Mouse (Mus musculus) megakaryocyte-erythroid progenitor cell, adult 5-6 weeks (primary cell): Measurements from ENCODE around the gene Ppdpf. TPM values are rescaled to one million over a fixed set of nuclear protein-coding genes. Genes with fewer than 3 reads are reported as not detected.

Experiments
- total RNA-seq, 2 experiments: library from RNA; stranded (forward) in 1 of 2; stranded (reverse) in 1 of 2; fragments of 200-1000, 215-1000 nt in 1 of 2; fragments of >200 nt in 1 of 2; fragmentation: Nextera tagmentation in 1 of 2; gene quantifications; 2 replicates each; pipeline ENCODE4 v1.2.3; 2014 to 2017

Gene Ppdpf
- total RNA-seq, 2 experiments from 2014 or later = 67.4 to 73.6 TPM

Other genes with a start within 250 kb of the Ppdpf start
- gene Nkain4, start 232.5 kb upstream of the Ppdpf start, total RNA-seq (2014; fragmentation: Nextera tagmentation) = not detected in 2 replicates
- gene Nkain4, start 232.5 kb upstream of the Ppdpf start, total RNA-seq (2017) = not detected in 2 replicates
- gene Arfgap1, start 220.0 kb upstream of the Ppdpf start, total RNA-seq (2014; fragmentation: Nextera tagmentation) = 35.0 and 41.9 TPM in 2 replicates
- 27.1 and 32.0 TPM in 2 replicates for gene Arfgap1, start 220.0 kb upstream of the Ppdpf start, total RNA-seq (2017)
- 0.79 TPM in 1 of 2 replicates, not detected in the other for gene Col20a1, start 200.7 kb upstream of the Ppdpf start, total RNA-seq (2014; fragmentation: Nextera tagmentation)
- gene Col20a1, start 200.7 kb upstream of the Ppdpf start, total RNA-seq (2017) = 0.38 and 0.42 TPM in 2 replicates
- not detected in 2 replicates for gene Chrna4, start 143.7 kb upstream of the Ppdpf start, total RNA-seq (2014; fragmentation: Nextera tagmentation)
- gene Chrna4, start 143.7 kb upstream of the Ppdpf start, total RNA-seq (2017) = not detected in 2 replicates
- gene Kcnq2, start 51.9 kb upstream of the Ppdpf start, total RNA-seq (2014; fragmentation: Nextera tagmentation) = not detected in 2 replicates
- not detected in 2 replicates for gene Kcnq2, start 51.9 kb upstream of the Ppdpf start, total RNA-seq (2017)
- gene Eef1a2, start 30.2 kb upstream of the Ppdpf start, total RNA-seq (2014; fragmentation: Nextera tagmentation) = not detected in 2 replicates
- not detected in 2 replicates for gene Eef1a2, start 30.2 kb upstream of the Ppdpf start, total RNA-seq (2017)
- not detected in 2 replicates for gene Ptk6, start 15.5 kb downstream of the Ppdpf start, total RNA-seq (2014; fragmentation: Nextera tagmentation)
- not detected in 2 replicates for gene Ptk6, start 15.5 kb downstream of the Ppdpf start, total RNA-seq (2017)
- not detected in 2 replicates for gene Srms, start 25.9 kb downstream of the Ppdpf start, total RNA-seq (2014; fragmentation: Nextera tagmentation)
- not detected in 2 replicates for gene Srms, start 25.9 kb downstream of the Ppdpf start, total RNA-seq (2017)
- not detected in 2 replicates for gene Fndc11, start 32.8 kb downstream of the Ppdpf start, total RNA-seq (2014; fragmentation: Nextera tagmentation)
- gene Fndc11, start 32.8 kb downstream of the Ppdpf start, total RNA-seq (2017) = not detected in 2 replicates
- 16.1 and 18.0 TPM in 2 replicates for gene Helz2, start 54.8 kb downstream of the Ppdpf start, total RNA-seq (2014; fragmentation: Nextera tagmentation)
- gene Helz2, start 54.8 kb downstream of the Ppdpf start, total RNA-seq (2017) = 4.9 and 5.4 TPM in 2 replicates
- 20.7 and 21.3 TPM in 2 replicates for gene Gmeb2, start 100.8 kb downstream of the Ppdpf start, total RNA-seq (2014; fragmentation: Nextera tagmentation)
- gene Gmeb2, start 100.8 kb downstream of the Ppdpf start, total RNA-seq (2017) = 8.5 and 9.4 TPM in 2 replicates
- gene Stmn3, start 127.3 kb downstream of the Ppdpf start, total RNA-seq (2014; fragmentation: Nextera tagmentation) = not detected in 2 replicates
- not detected in 2 replicates for gene Stmn3, start 127.3 kb downstream of the Ppdpf start, total RNA-seq (2017)
- 110 and 144 TPM in 2 replicates for gene Rtel1, start 132.5 kb downstream of the Ppdpf start, total RNA-seq (2014; fragmentation: Nextera tagmentation)
- 45.6 and 78.9 TPM in 2 replicates for gene Rtel1, start 132.5 kb downstream of the Ppdpf start, total RNA-seq (2017)
- gene Zgpat, start 177.7 kb downstream of the Ppdpf start, total RNA-seq (2014; fragmentation: Nextera tagmentation) = 20.3 and 25.2 TPM in 2 replicates
- gene Zgpat, start 177.7 kb downstream of the Ppdpf start, total RNA-seq (2017) = 26.2 and 45.0 TPM in 2 replicates
- 53.3 and 66.5 TPM in 2 replicates for gene Arfrp1, start 178.2 kb downstream of the Ppdpf start, total RNA-seq (2014; fragmentation: Nextera tagmentation)
- 52.8 and 72.9 TPM in 2 replicates for gene Arfrp1, start 178.2 kb downstream of the Ppdpf start, total RNA-seq (2017)
- 31.0 and 50.4 TPM in 2 replicates for gene Lime1, start 192.8 kb downstream of the Ppdpf start, total RNA-seq (2014; fragmentation: Nextera tagmentation)
- 19.8 and 26.8 TPM in 2 replicates for gene Lime1, start 192.8 kb downstream of the Ppdpf start, total RNA-seq (2017)